Mouse (Mus musculus) spleen, adult 2 months (tissue): ENCODE data around the gene Auts2. TPM values are rescaled to one million over a fixed set of nuclear protein-coding genes. Genes with fewer than 3 reads are reported as not detected.

Experiments used
- DNase-seq, 2 experiments: peaks; one replicate each; pipeline versions ENCODE4 v3.0.0 to v3.0.0-alpha.2; 2012 to 2021; ENCODE audit warnings: low spot score in 2 of 2, low read depth in 1 of 2
- H3K27ac ChIP-seq: fragments of 200-500 bp; 2 replicates; pipeline ENCODE4 v1.5.1; 2012; ENCODE audit warnings: low read length, inconsistent platforms; ENCODE audit not compliant: insufficient read depth
- H3K27me3 ChIP-seq: fragments of 200-500 bp; 2 replicates; pipeline ENCODE4 v1.6.1; 2012; ENCODE audit warnings: mild to moderate bottlenecking, moderate library complexity, low read length, inconsistent platforms; ENCODE audit not compliant: control insufficient read depth, insufficient read depth
- H3K36me3 ChIP-seq: fragments of 200-500 bp; 2 replicates; pipeline ENCODE4 v1.6.1; 2012; ENCODE audit warnings: mild to moderate bottlenecking, low read length, inconsistent platforms; ENCODE audit not compliant: control insufficient read depth, insufficient read depth
- H3K4me1 ChIP-seq: fragments of 200-500 bp; 2 replicates; pipeline ENCODE4 v1.6.1; 2011; ENCODE audit warnings: inconsistent platforms; ENCODE audit not compliant: control insufficient read depth, insufficient read depth, insufficient read length
- H3K4me3 ChIP-seq: fragments of 200-500 bp; 2 replicates; pipeline ENCODE4 v1.5.1; 2011; ENCODE audit warnings: mild to moderate bottlenecking, inconsistent platforms; ENCODE audit not compliant: insufficient read depth, insufficient read length; ENCODE audit errors: extremely low read depth
- CTCF ChIP-seq: fragments of 200-500 bp; IDR thresholded peaks from 2 replicates; pipeline ENCODE4 v1.5.1; 2011; ENCODE audit warnings: mild to moderate bottlenecking, inconsistent platforms; ENCODE audit not compliant: insufficient read depth, insufficient read length, insufficient replicate concordance; ENCODE audit errors: extremely low read depth
- POLR2A ChIP-seq: fragments of 200-500 bp; IDR thresholded peaks from 2 replicates; pipeline ENCODE4 v1.6.1; 2011; ENCODE audit warnings: low read depth, low read length, inconsistent platforms
- WGBS: fragments of 180-500 bp; shearing (Covaris S2); methylation state at CpG from one replicate; pipeline ENCODE4 v1.1.7; 2018; 5-methylcytosine and 5-hydroxymethylcytosine counted together
- polyA plus RNA-seq: library from polyadenylated mRNA; depleted of rRNA; stranded (reverse); fragments of >200 nt; gene quantifications from 2 replicates; pipeline ENCODE4 v1.2.3, GENCODE M21; 2012

Gene Auts2
- polyA plus RNA-seq, 1 experiment = 1.3 TPM

- Histone ChIP-seq H3K4me1 (no peaks in the 10 kb centered on the region), H3K27me3 (no peaks in the 10 kb centered on the region), H3K4me3 (no peak overlapping the region), H3K27ac (no peak overlapping the region), H3K36me3 (no peaks in the 10 kb centered on the region)
- WGBS = 90% methylated on average over 6 of the region's 6 CpGs
- TF ChIP-seq POLR2A (no peak), CTCF (no peak)
- no peak for DNase-seq
These were observed 741.2 kb downstream of the Auts2 start for GRCm38 (mm10) chr5:131801924-131802323.

GRCm38 (mm10) chr5:131798373-131798772 lies 744.8 kb downstream of the Auts2 start:
- Histone ChIP-seq H3K27me3 (no peaks in the 10 kb centered on the region), H3K27ac (no peak overlapping the region), H3K4me1 (no peaks in the 10 kb centered on the region), H3K36me3 (no peaks in the 10 kb centered on the region), H3K4me3 (no peak overlapping the region)
- 95% methylated on average over 5 of the region's 5 CpGs for WGBS
- TF ChIP-seq CTCF (no peak), POLR2A (no peak)
- DNase-seq = no peak

- no peak for TF ChIP-seq CTCF
- TF ChIP-seq POLR2A = no peak
- Histone ChIP-seq H3K4me1 (no peaks in the 10 kb centered on the region), H3K4me3 (no peak overlapping the region), H3K36me3 (no peaks in the 10 kb centered on the region), H3K27me3 (no peaks in the 10 kb centered on the region), H3K27ac (no peak overlapping the region)
- no peak for DNase-seq
These were observed 746.1 kb downstream of the Auts2 start for GRCm38 (mm10) chr5:131797044-131797443.

GRCm38 (mm10) chr5:131794411-131795133 lies 748.6 kb downstream of the Auts2 start:
- Histone ChIP-seq H3K4me1 (no peaks in the 10 kb centered on the region), H3K36me3 (no peaks in the 10 kb centered on the region), H3K27ac (no peak overlapping the region), H3K4me3 (no peak overlapping the region), H3K27me3 (no peaks in the 10 kb centered on the region)
- 70% methylated on average over 18 of the region's 18 CpGs for WGBS
- no peak for TF ChIP-seq POLR2A
- TF ChIP-seq CTCF = no peak
- DNase-seq = no peak

- no peak for DNase-seq
- WGBS = 79% methylated on average over 8 of the region's 8 CpGs
- TF ChIP-seq POLR2A = no peak
- no peak for TF ChIP-seq CTCF
These were observed 753.5 kb downstream of the Auts2 start for GRCm38 (mm10) chr5:131789601-131790000.

GRCm38 (mm10) chr5:131788008-131788407 lies 755.1 kb downstream of the Auts2 start:
- no peak for DNase-seq
- WGBS = 74% methylated on average over 6 of the region's 6 CpGs
- H3K36me3 ChIP-seq = no peaks in the 10 kb centered on the region
- no peaks in the 10 kb centered on the region for H3K27me3 ChIP-seq
- TF ChIP-seq CTCF = no peak
- no peak for TF ChIP-seq POLR2A
- H3K27ac ChIP-seq = no peak overlapping the region
- H3K4me1 ChIP-seq = no peaks in the 10 kb centered on the region
- no peak overlapping the region for H3K4me3 ChIP-seq

More at GRCm38 (mm10) chr5:131789601-131790000, 753.5 kb downstream of the Auts2 start:
- Histone ChIP-seq H3K4me1 (no peaks in the 10 kb centered on the region), H3K27me3 (no peaks in the 10 kb centered on the region), H3K36me3 (no peaks in the 10 kb centered on the region), H3K27ac (no peak overlapping the region), H3K4me3 (no peak overlapping the region)

GRCm38 (mm10) chr5:131783241-131783640 lies 759.9 kb downstream of the Auts2 start:
- no peaks in the 10 kb centered on the region for H3K36me3 ChIP-seq
- TF ChIP-seq CTCF = no peak
- no peak for TF ChIP-seq POLR2A
- H3K4me1 ChIP-seq = no peaks in the 10 kb centered on the region
- 82% methylated on average over 3 of the region's 3 CpGs for WGBS
- no peaks in the 10 kb centered on the region for H3K27me3 ChIP-seq
- DNase-seq = no peak
- H3K27ac ChIP-seq = no peak overlapping the region
- H3K4me3 ChIP-seq = no peak overlapping the region
